In the genomic region with DNA sequence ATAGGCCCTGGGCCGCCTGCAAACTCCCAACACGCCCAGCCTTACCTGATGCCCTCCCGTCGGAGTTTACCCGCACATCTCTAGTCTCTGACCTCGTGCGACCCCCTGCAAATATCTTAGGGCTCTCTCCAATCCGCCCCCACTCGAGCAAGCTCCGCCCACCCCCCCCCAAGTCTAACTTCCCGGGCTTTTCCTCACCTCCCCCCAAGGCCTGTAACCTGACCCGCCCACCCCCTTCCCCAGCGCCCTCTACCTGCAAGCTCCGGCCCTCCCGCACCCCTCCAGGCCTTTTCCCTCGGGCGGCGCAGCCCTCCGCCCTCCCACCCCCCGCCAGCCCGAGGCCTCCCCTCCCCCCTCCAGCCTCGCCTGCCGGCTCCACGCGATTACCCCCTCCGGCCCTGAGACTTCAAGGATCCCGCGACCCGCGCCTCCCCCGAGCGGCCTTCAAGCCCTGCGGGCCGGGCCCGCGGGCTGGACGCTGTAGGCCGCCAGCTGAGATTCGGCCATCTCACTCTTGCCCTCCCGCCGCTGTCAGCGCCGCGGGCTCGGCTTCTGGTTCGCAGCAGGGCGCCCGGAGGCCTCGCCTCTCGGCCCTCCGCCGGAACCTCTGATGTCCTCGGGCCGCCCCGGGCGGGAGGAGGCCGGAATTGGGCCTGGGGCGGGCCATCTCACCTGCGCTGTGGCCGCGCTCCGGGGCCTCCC, we compare ENCODE assay signal across 8 mouse cellular contexts. TPM values are rescaled to one million over a fixed set of nuclear protein-coding genes. Genes with fewer than 3 reads are reported as not detected.
DNase-seq lines count a peak whose midpoint lies in the region; ATAC-seq lines count a peak whose summit lies in the region.

No protein-coding gene starts in this region.

- H3K36me3 ChIP-seq in heart, embryonic 12.5 days = peaks cover 21% of the 10 kb centered on the region
- H3K36me3 ChIP-seq in forebrain, embryonic 12.5 days (replicated peaks) = peaks cover 23% of the 10 kb centered on the region
- H3K36me3 ChIP-seq in midbrain, embryonic 13.5 days = peaks cover 18% of the 10 kb centered on the region

- peak overlapping the region; percentile 96 for H3K4me2 ChIP-seq in heart, embryonic 12.5 days
- H3K4me2 ChIP-seq in forebrain, embryonic 12.5 days = peak overlapping the region; percentile 96
- H3K4me2 ChIP-seq in midbrain, embryonic 13.5 days (replicated peaks) = peak overlapping the region; percentile 93

- H3K9ac ChIP-seq in heart, embryonic 12.5 days = peak overlapping the region; percentile 96
- peak overlapping the region; percentile 100 for H3K9ac ChIP-seq in forebrain, embryonic 12.5 days
- peak overlapping the region; percentile 100 for H3K9ac ChIP-seq in midbrain, embryonic 13.5 days (replicated peaks)

- intact Hi-C loops in heart, postnatal 14 days (cut with DNase I) = loop anchor here (2.0 kb wide), 1 partner anchor 20 kb away; no protein-coding TSS in a partner anchor

- no peak for DNase-seq in heart, postnatal 14 days
- peak; percentile 76 for DNase-seq in Muller cell, postnatal 12 days (ENCODE audit: inconsistent ontology term)
- DNase-seq in kidney, postnatal 10 days = peak; percentile 64
- DNase-seq in thymus, postnatal 36 days = peak; percentile 44 to 59
- no peak for DNase-seq in layer of hippocampus, postnatal 25 days (ENCODE audit: extremely low spot score in 1 of 2, low spot score in 1 of 2)

- H3K27me3 ChIP-seq in heart, embryonic 12.5 days (replicated peaks) = no peaks in the 10 kb centered on the region
- H3K27me3 ChIP-seq in forebrain, embryonic 12.5 days = no peaks in the 10 kb centered on the region
- H3K27me3 ChIP-seq in midbrain, embryonic 13.5 days = no peaks in the 10 kb centered on the region

- H3K9me3 ChIP-seq in heart, embryonic 12.5 days (replicated peaks) = no peaks in the 10 kb centered on the region
- H3K9me3 ChIP-seq in forebrain, embryonic 12.5 days = no peaks in the 10 kb centered on the region
- H3K9me3 ChIP-seq in midbrain, embryonic 13.5 days = no peaks in the 10 kb centered on the region

- peak; percentile 72 for ATAC-seq in heart, embryonic 12.5 days (ENCODE audit: insufficient number of reproducible peaks, low FRiP score)
- ATAC-seq in forebrain, embryonic 12.5 days (ENCODE audit: low FRiP score) = peak; percentile 47; the same call in 1 of the 2 replicates
- ATAC-seq in midbrain, embryonic 13.5 days = peak; percentile 35; the same call in 1 of the 2 replicates

- H3K4me1 ChIP-seq in heart, embryonic 12.5 days (replicated peaks) = peaks cover 53% of the 10 kb centered on the region
- H3K4me1 ChIP-seq in forebrain, embryonic 12.5 days = peaks cover 43% of the 10 kb centered on the region
- peaks cover 56% of the 10 kb centered on the region for H3K4me1 ChIP-seq in midbrain, embryonic 13.5 days (replicated peaks)

- peak overlapping the region; percentile 88 for H3K4me3 ChIP-seq in heart, embryonic 12.5 days
- peak overlapping the region; percentile 100 for H3K4me3 ChIP-seq in forebrain, embryonic 12.5 days (replicated peaks)
- H3K4me3 ChIP-seq in midbrain, embryonic 13.5 days (replicated peaks) = peak overlapping the region; percentile 99

- H3K27ac ChIP-seq in heart, embryonic 12.5 days (ENCODE audit: poor library complexity, severe bottlenecking) = peak overlapping the region; percentile 93
- peak overlapping the region; percentile 95 for H3K27ac ChIP-seq in forebrain, embryonic 12.5 days
- H3K27ac ChIP-seq in midbrain, embryonic 13.5 days = peak overlapping the region; percentile 93

- WGBS in heart, embryonic 12.5 days = under 1% methylated on average over 57 of the region's 62 CpGs
- 1% methylated on average over 54 of the region's 62 CpGs for WGBS in forebrain, embryonic 12.5 days
- WGBS in midbrain, embryonic 13.5 days = 1% methylated on average over 62 of the region's 62 CpGs

RNA-seq across cellular contexts. Expression of a gene that starts 0.5 kb away (rescaled TPM):
- 20.9 and 21.3 TPM in 2 replicates for polyA plus RNA-seq in heart, embryonic 12.5 days (2016; fragmentation: Nextera tagmentation; extraction: Ambion mirVana)
- 10 to 100 TPM; 35.6 to 40.5 TPM for total RNA-seq in heart, postnatal 14 days (2021)
- 22.8 and 26.6 TPM in 2 replicates for polyA plus RNA-seq in forebrain, embryonic 12.5 days (2016; fragmentation: Nextera tagmentation; extraction: Ambion mirVana)
- polyA plus RNA-seq in midbrain, embryonic 13.5 days (2015; fragmentation: Nextera tagmentation; extraction: Ambion mirVana) = 16.8 and 17.3 TPM in 2 replicates
- 10 to 100 TPM; 88.9 to 91.0 TPM for total RNA-seq in layer of hippocampus, postnatal 25 days (2021)

RNA-seq across cellular contexts. Expression of a gene that starts 1.0 kb away (rescaled TPM):
- polyA plus RNA-seq in heart, embryonic 12.5 days (2016; fragmentation: Nextera tagmentation; extraction: Ambion mirVana) = 46.2 and 49.5 TPM in 2 replicates
- total RNA-seq in heart, postnatal 14 days (2021) = 10 to 100 TPM; 32.5 to 35.2 TPM
- polyA plus RNA-seq in forebrain, embryonic 12.5 days (2016; fragmentation: Nextera tagmentation; extraction: Ambion mirVana) = 55.4 and 59.6 TPM in 2 replicates
- polyA plus RNA-seq in midbrain, embryonic 13.5 days (2015; fragmentation: Nextera tagmentation; extraction: Ambion mirVana) = 50.1 and 55.7 TPM in 2 replicates
- 100 to 1,000 TPM in 1 of 2 experiments, 10 to 100 TPM in 1; 83.4 to 101 TPM for total RNA-seq in layer of hippocampus, postnatal 25 days (2021)

RNA-seq across cellular contexts. Expression of a gene that starts 14.1 kb away (rescaled TPM):
- polyA plus RNA-seq in heart, embryonic 12.5 days (2016; fragmentation: Nextera tagmentation; extraction: Ambion mirVana) = 18.1 and 19.7 TPM in 2 replicates
- total RNA-seq in heart, postnatal 14 days (2021) = 1 to 10 TPM; 5.8 to 6.7 TPM
- polyA plus RNA-seq in forebrain, embryonic 12.5 days (2016; fragmentation: Nextera tagmentation; extraction: Ambion mirVana) = 3.1 and 3.9 TPM in 2 replicates
- polyA plus RNA-seq in midbrain, embryonic 13.5 days (2015; fragmentation: Nextera tagmentation; extraction: Ambion mirVana) = 2.1 and 2.4 TPM in 2 replicates
- total RNA-seq in layer of hippocampus, postnatal 25 days (2021) = 1 to 10 TPM; 2.1 to 2.8 TPM

RNA-seq across cellular contexts. Expression of a gene that starts 24.5 kb away (rescaled TPM):
- polyA plus RNA-seq in heart, embryonic 12.5 days (2016; fragmentation: Nextera tagmentation; extraction: Ambion mirVana) = 63.4 and 68.1 TPM in 2 replicates
- total RNA-seq in heart, postnatal 14 days (2021) = 10 to 100 TPM; 26.2 to 29.4 TPM
- 53.7 and 62.2 TPM in 2 replicates for polyA plus RNA-seq in forebrain, embryonic 12.5 days (2016; fragmentation: Nextera tagmentation; extraction: Ambion mirVana)
- 20.0 and 26.3 TPM in 2 replicates for polyA plus RNA-seq in midbrain, embryonic 13.5 days (2015; fragmentation: Nextera tagmentation; extraction: Ambion mirVana)
- total RNA-seq in layer of hippocampus, postnatal 25 days (2021) = 1 to 10 TPM; 8.8 to 9.6 TPM

RNA-seq across cellular contexts. Expression of a gene that starts 35.7 kb away (rescaled TPM):
- polyA plus RNA-seq in heart, embryonic 12.5 days (2016; fragmentation: Nextera tagmentation; extraction: Ambion mirVana) = 5.4 and 6.9 TPM in 2 replicates
- under 1 TPM; 0.54 to 0.69 TPM for total RNA-seq in heart, postnatal 14 days (2021)
- 2.2 and 3.5 TPM in 2 replicates for polyA plus RNA-seq in forebrain, embryonic 12.5 days (2016; fragmentation: Nextera tagmentation; extraction: Ambion mirVana)
- polyA plus RNA-seq in midbrain, embryonic 13.5 days (2015; fragmentation: Nextera tagmentation; extraction: Ambion mirVana) = 1.3 and 1.9 TPM in 2 replicates
- total RNA-seq in layer of hippocampus, postnatal 25 days (2021) = not detected

Comparison
In these comparisons a context has a peak if more than half of its experiments do, and no peak if none do; other contexts are left out.
1. DNase-seq: peak in Muller cell, postnatal 12 days (single experiment), kidney, postnatal 10 days (single experiment) and thymus, postnatal 36 days (2 of 2); none in heart, postnatal 14 days (0 of 2) and layer of hippocampus, postnatal 25 days (0 of 2).
2. Peak in every context shown above with its lines, with median percentiles within 50 percentile points of each other: ATAC-seq, H3K27ac ChIP-seq, H3K4me2 ChIP-seq, H3K4me3 ChIP-seq and H3K9ac ChIP-seq.